Mouse (Mus musculus) forebrain, postnatal 0 days (tissue): ENCODE results near the gene Pparg. TPM values are rescaled to one million over a fixed set of nuclear protein-coding genes. Genes with fewer than 3 reads are reported as not detected.

Experiments used
- ATAC-seq: fragments of 200-750 bp; cut with Nextera tagmentation; 2 replicates; pipeline ENCODE4 v1.8.0; 2017; ENCODE audit warnings: mild to moderate bottlenecking, moderate library complexity
- DNase-seq: peaks from one replicate; pipeline ENCODE4 v3.0.0-alpha.2; 2015
- H3K27ac ChIP-seq: fragments of 300-500 bp; sonication (generic); 2 replicates; pipeline ENCODE4 v1.5.1; 2014; ENCODE audit warnings: low read depth, mild to moderate bottlenecking, antibody characterized with exemption, low read length, moderate library complexity, mixed read lengths
- H3K27me3 ChIP-seq: fragments of 300-500 bp; sonication (generic); 2 replicates; pipeline ENCODE4 v1.6.1; 2014; ENCODE audit warnings: mild to moderate bottlenecking, low read length, mixed read lengths; ENCODE audit not compliant: insufficient read depth
- H3K36me3 ChIP-seq: fragments of 300-500 bp; sonication (generic); 2 replicates; pipeline ENCODE4 v1.6.1; 2014; ENCODE audit warnings: mild to moderate bottlenecking, moderate library complexity; ENCODE audit not compliant: insufficient read depth
- H3K4me1 ChIP-seq: fragments of 300-500 bp; sonication (generic); 2 replicates; pipeline ENCODE4 v1.6.1; 2014; ENCODE audit warnings: antibody characterized with exemption; ENCODE audit not compliant: insufficient read depth
- H3K4me2 ChIP-seq: fragments of 300-500 bp; sonication (generic); 2 replicates; pipeline ENCODE4 v1.6.1; 2014; ENCODE audit warnings: low read depth, mild to moderate bottlenecking, moderate library complexity
- H3K4me3 ChIP-seq: fragments of 300-500 bp; sonication (generic); 2 replicates; pipeline ENCODE4 v1.5.1; 2014; ENCODE audit warnings: low read depth, low read length, mixed read lengths
- H3K9ac ChIP-seq: fragments of 300-500 bp; sonication (generic); 2 replicates; pipeline ENCODE4 v1.6.1; 2014; ENCODE audit warnings: mild to moderate bottlenecking
- H3K9me3 ChIP-seq: fragments of 300-500 bp; sonication (generic); 2 replicates; pipeline ENCODE4 v1.6.1; 2016; ENCODE audit warnings: low read length
- CTCF ChIP-seq: sonication (generic); IDR thresholded peaks from 2 replicates; pipeline ENCODE4 v1.5.1; 2016; ENCODE audit warnings: antibody characterized with exemption, control low read depth, low read depth
- WGBS: fragments of 180-500 bp; shearing (Covaris S2); extraction: QIAGEN DNeasy Blood & Tissue Kit; methylation state at CpG from one replicate; pipeline ENCODE4 v1.1.7; 2014; 5-methylcytosine and 5-hydroxymethylcytosine counted together
- polyA plus RNA-seq: library from polyadenylated mRNA; unstranded; fragments of >200 nt; fragmentation: Nextera tagmentation; extraction: Ambion mirVana; gene quantifications from 2 replicates; pipeline ENCODE4 v1.2.1, GENCODE M21; 2015
- total RNA-seq: library from RNA; depleted of rRNA; stranded (reverse); fragments of >200 nt; gene quantifications from 2 replicates; pipeline ENCODE4 v1.2.3, GENCODE M21; 2014

The Pparg gene
- total and polyA plus RNA-seq, 2 experiments from 2014 or later: 0.13 to 0.52 TPM

DNA sequence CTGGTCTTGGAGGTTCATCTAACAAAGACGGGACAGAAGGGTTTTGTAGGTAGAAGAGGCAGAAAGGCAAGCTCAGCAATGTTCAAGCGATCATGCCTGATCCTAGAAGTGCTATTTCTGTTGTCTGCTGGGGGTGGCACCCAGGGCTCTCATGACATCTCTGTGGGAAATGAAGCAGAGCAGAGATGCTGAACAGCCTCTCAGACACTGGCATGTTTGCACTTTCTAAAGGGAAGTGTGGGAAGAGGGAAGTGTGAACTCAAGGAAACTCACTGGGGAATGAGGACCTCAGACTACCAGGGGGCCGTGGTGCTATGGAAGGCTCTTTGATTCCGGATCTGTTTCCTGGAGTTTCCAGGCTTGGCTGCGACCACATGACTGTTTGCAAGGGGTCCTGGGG is 144.2 kb downstream of the Pparg start:
- H3K4me3 ChIP-seq: no peak overlapping the region
- H3K36me3 ChIP-seq: no peaks in the 10 kb centered on the region
- peaks cover 6% of the 10 kb centered on the region; the same call in 1 of the 2 replicates for H3K9me3 ChIP-seq
- no peak overlapping the region for H3K4me2 ChIP-seq
- TF ChIP-seq CTCF: no peak
- H3K4me1 ChIP-seq: no peaks in the 10 kb centered on the region
- 92% methylated on average over 5 of the region's 5 CpGs for WGBS
- no peaks in the 10 kb centered on the region for H3K27me3 ChIP-seq
- H3K9ac ChIP-seq: no peak overlapping the region
- no peak overlapping the region for H3K27ac ChIP-seq
- DNase-seq (no peak), ATAC-seq (no peak)

DNA sequence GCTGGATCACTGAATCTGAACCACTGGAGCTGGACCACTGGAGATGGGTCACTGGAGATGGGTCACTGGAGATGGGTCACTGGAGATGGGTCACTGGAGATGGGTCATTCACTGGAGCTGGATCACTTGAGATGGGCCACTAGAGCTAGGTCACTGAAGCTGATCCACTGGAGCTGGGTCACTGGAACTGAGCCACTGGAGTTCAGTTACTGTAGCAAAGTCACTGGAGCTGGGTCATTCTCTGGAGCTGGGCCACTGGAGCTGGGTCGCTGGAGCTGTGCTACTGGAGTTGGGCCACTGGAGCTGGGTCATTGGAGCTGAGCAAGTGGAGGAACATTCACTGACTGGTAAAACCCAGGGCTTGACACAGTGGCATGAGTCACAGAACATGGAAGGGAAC is 145.7 kb downstream of the Pparg start:
- DNase-seq (no peak), ATAC-seq (no peak)
- TF ChIP-seq CTCF: no peak
- WGBS: 81% methylated on average over 1 of the region's 1 CpGs
- H3K27me3 ChIP-seq: no peaks in the 10 kb centered on the region
- no peaks in the 10 kb centered on the region for H3K4me1 ChIP-seq
- H3K9me3 ChIP-seq: peaks cover 6% of the 10 kb centered on the region; the same call in 1 of the 2 replicates
- H3K4me2 ChIP-seq: no peak overlapping the region
- no peak overlapping the region for H3K27ac ChIP-seq
- H3K9ac ChIP-seq: no peak overlapping the region
- H3K36me3 ChIP-seq: no peaks in the 10 kb centered on the region
- H3K4me3 ChIP-seq: no peak overlapping the region

- Histone ChIP-seq H3K9ac (no peak overlapping the region), H3K36me3 (no peaks in the 10 kb centered on the region), H3K27ac (no peak overlapping the region), H3K4me2 (no peak overlapping the region), H3K4me1 (no peaks in the 10 kb centered on the region), H3K9me3 (peaks cover 6% of the 10 kb centered on the region; the same call in 1 of the 2 replicates), H3K4me3 (no peak overlapping the region), H3K27me3 (no peaks in the 10 kb centered on the region)
- TF ChIP-seq CTCF: no peak
- DNase-seq: no peak
- ATAC-seq: no peak
- 91% methylated on average over 3 of the region's 3 CpGs for WGBS
These were observed 150.7 kb downstream of the Pparg start for GRCm38 (mm10) chr6:115511447-115511846.

DNA sequence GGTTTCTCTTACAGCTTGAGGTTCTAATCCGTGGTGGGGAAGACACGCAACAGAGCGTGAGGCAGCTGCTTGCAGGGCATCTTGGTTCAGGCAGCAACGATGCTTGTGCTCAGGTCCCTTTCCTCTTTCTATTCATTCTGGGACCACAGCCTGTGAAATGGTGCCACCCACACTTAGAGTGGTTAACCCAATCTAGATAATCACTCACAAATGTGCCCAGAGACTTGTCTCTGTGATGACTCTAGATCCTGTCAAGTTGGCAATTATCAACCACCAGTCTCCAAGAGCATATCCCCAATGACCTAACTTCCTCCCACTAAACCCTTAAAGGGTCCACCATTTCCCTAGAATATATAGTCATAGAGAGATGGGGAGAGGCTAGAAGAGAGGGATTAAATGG is 152.5 kb downstream of the Pparg start:
- Histone ChIP-seq H3K9ac (no peak overlapping the region), H3K9me3 (peaks cover 6% of the 10 kb centered on the region; the same call in 1 of the 2 replicates), H3K4me3 (no peak overlapping the region), H3K4me2 (no peak overlapping the region), H3K36me3 (no peaks in the 10 kb centered on the region), H3K27ac (no peak overlapping the region), H3K27me3 (no peaks in the 10 kb centered on the region), H3K4me1 (no peaks in the 10 kb centered on the region)
- 93% methylated on average over 4 of the region's 4 CpGs for WGBS
- no peak for ATAC-seq
- no peak for DNase-seq
- TF ChIP-seq CTCF: no peak

- Histone ChIP-seq H3K9ac (no peak overlapping the region), H3K4me1 (no peaks in the 10 kb centered on the region), H3K27me3 (no peaks in the 10 kb centered on the region), H3K27ac (no peak overlapping the region), H3K36me3 (no peaks in the 10 kb centered on the region), H3K9me3 (no peaks in the 10 kb centered on the region), H3K4me3 (no peak overlapping the region), H3K4me2 (no peak overlapping the region)
- DNase-seq (no peak), ATAC-seq (no peak)
- 62% methylated on average over 4 of the region's 4 CpGs for WGBS
- TF ChIP-seq CTCF: no peak
These were observed 157.2 kb downstream of the Pparg start for GRCm38 (mm10) chr6:115517904-115518303.

DNA sequence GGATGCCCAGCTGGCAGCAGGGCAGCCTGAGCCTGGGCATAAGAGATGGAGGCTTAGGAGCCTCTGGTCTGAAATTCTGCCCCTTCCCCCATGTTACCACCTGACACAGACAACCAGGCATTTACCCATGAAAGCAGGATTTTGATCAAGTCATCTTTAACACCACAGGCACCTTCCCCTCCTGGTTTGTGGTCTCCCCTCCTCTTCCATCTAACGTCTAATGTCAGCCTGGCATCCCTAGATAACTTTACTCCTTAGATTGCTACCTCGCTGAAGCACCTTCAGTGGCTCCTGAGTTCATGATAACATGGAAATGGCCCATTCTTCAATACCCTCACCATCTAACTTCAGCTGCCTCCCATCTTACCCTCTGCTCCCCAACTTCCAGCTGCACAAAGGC is 157.6 kb downstream of the Pparg start:
- no peaks in the 10 kb centered on the region for H3K9me3 ChIP-seq
- H3K4me2 ChIP-seq: no peak overlapping the region
- DNase-seq: no peak
- H3K9ac ChIP-seq: no peak overlapping the region
- H3K27ac ChIP-seq: no peak overlapping the region
- H3K4me3 ChIP-seq: no peak overlapping the region
- WGBS: 79% methylated on average over 2 of the region's 2 CpGs
- H3K27me3 ChIP-seq: no peaks in the 10 kb centered on the region
- H3K36me3 ChIP-seq: no peaks in the 10 kb centered on the region
- no peaks in the 10 kb centered on the region for H3K4me1 ChIP-seq
- no peak for TF ChIP-seq CTCF
- ATAC-seq: no peak

DNA sequence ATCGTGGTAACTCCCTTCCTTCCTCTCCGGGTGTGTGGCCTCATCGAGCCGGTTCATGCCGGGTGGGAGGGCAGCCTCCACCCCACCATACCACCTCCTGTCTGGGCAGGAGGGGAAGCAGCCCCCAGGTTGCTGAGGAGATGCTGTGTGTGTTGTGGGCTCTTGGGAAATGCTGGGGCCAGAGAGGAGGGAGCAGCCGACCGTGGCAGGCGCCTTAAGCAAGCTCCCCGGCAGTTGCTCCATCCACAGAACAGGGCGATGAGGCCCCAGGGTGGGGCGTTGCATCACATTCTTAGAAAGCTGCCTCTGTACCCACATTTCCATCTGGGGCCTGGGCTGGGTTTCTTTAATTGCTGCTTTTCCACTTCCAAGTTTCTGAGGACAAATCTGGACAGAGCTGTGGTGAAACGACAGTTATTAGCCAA is 158.5 kb downstream of the Pparg start:
- H3K9me3 ChIP-seq: no peaks in the 10 kb centered on the region
- H3K9ac ChIP-seq: no peak overlapping the region
- no peak overlapping the region for H3K27ac ChIP-seq
- no peaks in the 10 kb centered on the region for H3K4me1 ChIP-seq
- no peak for TF ChIP-seq CTCF
- H3K27me3 ChIP-seq: no peaks in the 10 kb centered on the region
- WGBS: 67% methylated on average over 12 of the region's 12 CpGs
- no peak overlapping the region for H3K4me2 ChIP-seq
- H3K4me3 ChIP-seq: no peak overlapping the region
- DNase-seq (no peak), ATAC-seq (no peak)
- H3K36me3 ChIP-seq: no peaks in the 10 kb centered on the region

DNA sequence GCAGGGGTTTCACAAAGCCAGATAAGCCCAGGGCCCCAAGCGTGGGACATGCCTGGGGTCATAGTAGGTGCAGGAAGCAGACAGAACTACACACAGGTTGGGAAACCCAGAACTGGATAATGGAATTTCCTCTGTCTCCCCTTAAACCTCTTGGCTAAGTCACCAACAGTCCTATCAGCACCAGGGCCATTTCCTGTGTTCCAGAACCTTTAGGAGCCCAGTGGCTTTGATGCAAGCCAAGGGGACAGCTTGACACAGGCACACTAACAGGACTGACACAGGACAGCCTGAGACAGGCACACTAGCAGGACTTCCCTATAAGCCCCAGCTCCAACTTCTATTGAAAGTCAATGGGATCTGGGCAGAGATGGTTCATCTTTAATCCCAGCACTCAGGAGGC is 161.2 kb downstream of the Pparg start:
- Histone ChIP-seq H3K9me3 (no peaks in the 10 kb centered on the region), H3K9ac (no peak overlapping the region), H3K4me3 (no peak overlapping the region), H3K27me3 (no peaks in the 10 kb centered on the region), H3K36me3 (no peaks in the 10 kb centered on the region), H3K27ac (no peak overlapping the region), H3K4me2 (no peak overlapping the region), H3K4me1 (no peaks in the 10 kb centered on the region)
- DNase-seq (no peak), ATAC-seq (no peak)
- TF ChIP-seq CTCF: no peak
- 96% methylated on average over 1 of the region's 1 CpGs for WGBS
